Mouse (Mus musculus): Measurements from ENCODE around the gene Scarb2. TPM values are rescaled to one million over a fixed set of nuclear protein-coding genes. Genes with fewer than 3 reads are reported as not detected.

Gene Scarb2
- total RNA-seq, 2 experiments from 2014 or later = 94.3 to 96.4 TPM

- no peak for DNase-seq
Measured at GRCm38 (mm10) chr5:92495291-92495690, 11.3 kb downstream of the Scarb2 start.

- peak; percentile 24 for DNase-seq
Measured at GRCm38 (mm10) chr5:92493423-92493822, 13.2 kb downstream of the Scarb2 start.

GRCm38 (mm10) chr5:92490779-92491178 lies 15.9 kb downstream of the Scarb2 start:
- DNase-seq = no peak

GRCm38 (mm10) chr5:92490304-92490703 lies 16.3 kb downstream of the Scarb2 start:
- DNase-seq = no peak

GRCm38 (mm10) chr5:92489503-92489902 lies 17.1 kb downstream of the Scarb2 start:
- peak; percentile 18 for DNase-seq

- DNase-seq = peak; percentile 29
Measured at GRCm38 (mm10) chr5:92488961-92489360, 17.7 kb downstream of the Scarb2 start.

- no peak for DNase-seq
Measured at GRCm38 (mm10) chr5:92488408-92488807, 18.2 kb downstream of the Scarb2 start.

GRCm38 (mm10) chr5:92486758-92487157 lies 19.9 kb downstream of the Scarb2 start:
- DNase-seq = peak; percentile 22

- DNase-seq = no peak
Measured at GRCm38 (mm10) chr5:92484880-92485279, 21.8 kb downstream of the Scarb2 start.

- DNase-seq = no peak
Measured at GRCm38 (mm10) chr5:92472863-92473262, 33.8 kb downstream of the Scarb2 start.

GRCm38 (mm10) chr5:92471531-92471930 lies 35.1 kb downstream of the Scarb2 start:
- no peak for DNase-seq

- no peak for DNase-seq
Measured at GRCm38 (mm10) chr5:92469201-92470130, 37.2 kb downstream of the Scarb2 start.

GRCm38 (mm10) chr5:92468234-92468633 lies 38.4 kb downstream of the Scarb2 start:
- no peak for DNase-seq

- no peak for DNase-seq
Measured at GRCm38 (mm10) chr5:92467102-92467766, 39.4 kb downstream of the Scarb2 start.

GRCm38 (mm10) chr5:92465511-92465910 lies 41.1 kb downstream of the Scarb2 start:
- no peak for DNase-seq

- peak; percentile 74 for DNase-seq
Measured at GRCm38 (mm10) chr5:92461321-92461720, 45.3 kb downstream of the Scarb2 start.

GRCm38 (mm10) chr5:92458726-92459125 lies 47.9 kb downstream of the Scarb2 start:
- no peak for DNase-seq

GRCm38 (mm10) chr5:92457410-92457809 lies 49.2 kb downstream of the Scarb2 start:
- DNase-seq = no peak

GRCm38 (mm10) chr5:92452876-92453275 lies 53.8 kb downstream of the Scarb2 start:
- no peak for DNase-seq

GRCm38 (mm10) chr5:92446736-92447135 lies 59.9 kb downstream of the Scarb2 start:
- no peak for DNase-seq

- DNase-seq = no peak
Measured at GRCm38 (mm10) chr5:92445016-92445415, 61.6 kb downstream of the Scarb2 start.

GRCm38 (mm10) chr5:92442914-92443313 lies 63.7 kb downstream of the Scarb2 start:
- DNase-seq = no peak

GRCm38 (mm10) chr5:92441494-92441893 lies 65.1 kb downstream of the Scarb2 start:
- DNase-seq = peak; percentile 26
